Mouse (Mus musculus) hindbrain, postnatal 0 days (tissue): ENCODE data around the gene Tmem178. TPM values are rescaled to one million over a fixed set of nuclear protein-coding genes. Genes with fewer than 3 reads are reported as not detected.

Experiments used
- ATAC-seq: fragments of 200-750 bp; cut with Nextera tagmentation; 2 replicates; pipeline ENCODE4 v1.8.0; 2017; ENCODE audit warnings: mild to moderate bottlenecking, moderate TSS enrichment, moderate library complexity
- DNase-seq: peaks from one replicate; pipeline ENCODE4 v3.0.0-alpha.2; 2015; ENCODE audit warnings: low spot score
- H3K27ac ChIP-seq: fragments of 300-500 bp; sonication (generic); 2 replicates; pipeline ENCODE4 v1.5.1; 2014; ENCODE audit warnings: mild to moderate bottlenecking
- H3K27me3 ChIP-seq: fragments of 300-500 bp; sonication (generic); 2 replicates; pipeline ENCODE4 v1.6.1; 2014; ENCODE audit warnings: low read length, mixed read lengths; ENCODE audit not compliant: insufficient read depth
- H3K36me3 ChIP-seq: fragments of 300-500 bp; sonication (generic); 2 replicates; pipeline ENCODE4 v1.6.1; 2014; ENCODE audit warnings: low read length, mixed read lengths; ENCODE audit not compliant: insufficient read depth
- H3K4me1 ChIP-seq: fragments of 300-500 bp; sonication (generic); 2 replicates; pipeline ENCODE4 v1.6.1; 2014; ENCODE audit warnings: antibody characterized with exemption, low read length, mixed read lengths; ENCODE audit not compliant: insufficient read depth
- H3K4me2 ChIP-seq: fragments of 300-500 bp; sonication (generic); 2 replicates; pipeline ENCODE4 v1.6.1; 2014; ENCODE audit warnings: low read depth, mild to moderate bottlenecking, low read length, moderate library complexity, mixed read lengths
- H3K4me3 ChIP-seq: fragments of 300-500 bp; sonication (generic); 2 replicates; pipeline ENCODE4 v1.5.1; 2014; ENCODE audit warnings: low read length
- H3K9ac ChIP-seq: fragments of 300-500 bp; sonication (generic); replicated peaks from 2 replicates; pipeline ENCODE4 v1.6.1; 2014; ENCODE audit warnings: mild to moderate bottlenecking, low read length, moderate library complexity, mixed read lengths
- H3K9me3 ChIP-seq: fragments of 300-500 bp; sonication (generic); 2 replicates; pipeline ENCODE4 v1.6.1; 2016; ENCODE audit warnings: low read length, mixed read lengths
- CTCF ChIP-seq: IDR thresholded peaks from 2 replicates; pipeline ENCODE4 v1.5.1; 2016; ENCODE audit warnings: antibody characterized with exemption, control low read depth, low read depth
- WGBS: fragments of 180-500 bp; shearing (Covaris S2); extraction: QIAGEN DNeasy Blood & Tissue Kit; methylation state at CpG from one replicate; pipeline ENCODE4 v1.1.7; 2014; 5-methylcytosine and 5-hydroxymethylcytosine counted together
- polyA plus RNA-seq: library from polyadenylated mRNA; unstranded; fragments of >200 nt; fragmentation: Nextera tagmentation; extraction: Ambion mirVana; gene quantifications from 2 replicates; pipeline ENCODE4 v1.2.1, GENCODE M21; 2015
- total RNA-seq: library from RNA; depleted of rRNA; stranded (reverse); fragments of >200 nt; gene quantifications from 2 replicates; pipeline ENCODE4 v1.2.3, GENCODE M21; 2014

Tmem178 gene
- total and polyA plus RNA-seq, 2 experiments from 2014 or later: 36.9 to 49.9 TPM

GRCm38 (mm10) chr17:80969643-80970619, 25.5 kb downstream of the Tmem178 start:
- H3K4me3 ChIP-seq: no peak overlapping the region
- H3K36me3 ChIP-seq: no peaks in the 10 kb centered on the region
- peak; percentile 27 for TF ChIP-seq CTCF
- no peak overlapping the region for H3K9ac ChIP-seq
- peak overlapping the region; percentile 60; the same call in 1 of the 2 replicates for H3K27ac ChIP-seq
- peaks cover 18% of the 10 kb centered on the region for H3K4me1 ChIP-seq
- DNase-seq (peak; percentile 81), ATAC-seq (peak; percentile 87)
- peak overlapping the region; percentile 30 for H3K4me2 ChIP-seq
- H3K9me3 ChIP-seq: no peaks in the 10 kb centered on the region
- no peaks in the 10 kb centered on the region for H3K27me3 ChIP-seq
- WGBS: 33% methylated on average over 18 of the region's 18 CpGs

GRCm38 (mm10) chr17:80970716-80971115, 26.3 kb downstream of the Tmem178 start:
- H3K27ac ChIP-seq: peak overlapping the region; percentile 60; the same call in 1 of the 2 replicates
- H3K4me2 ChIP-seq: no peak overlapping the region
- no peak for TF ChIP-seq CTCF
- H3K9me3 ChIP-seq: no peaks in the 10 kb centered on the region
- H3K36me3 ChIP-seq: no peaks in the 10 kb centered on the region
- no peak overlapping the region for H3K9ac ChIP-seq
- H3K4me1 ChIP-seq: peaks cover 18% of the 10 kb centered on the region
- H3K27me3 ChIP-seq: no peaks in the 10 kb centered on the region
- H3K4me3 ChIP-seq: no peak overlapping the region
- ATAC-seq (no peak), DNase-seq (no peak)
- WGBS: 57% methylated on average over 10 of the region's 10 CpGs

- no peak for TF ChIP-seq CTCF
- H3K9me3 ChIP-seq: no peaks in the 10 kb centered on the region
- H3K9ac ChIP-seq: no peak overlapping the region
- no peak overlapping the region for H3K27ac ChIP-seq
- 80% methylated on average over 7 of the region's 7 CpGs for WGBS
- peaks cover 15% of the 10 kb centered on the region for H3K4me1 ChIP-seq
- H3K4me2 ChIP-seq: no peak overlapping the region
- H3K4me3 ChIP-seq: no peak overlapping the region
- H3K36me3 ChIP-seq: no peaks in the 10 kb centered on the region
- ATAC-seq (no peak), DNase-seq (no peak)
- H3K27me3 ChIP-seq: no peaks in the 10 kb centered on the region
These were observed 28.5 kb downstream of the Tmem178 start for GRCm38 (mm10) chr17:80972891-80973290.

GRCm38 (mm10) chr17:80977245-80977644, 32.8 kb downstream of the Tmem178 start:
- no peaks in the 10 kb centered on the region for H3K4me1 ChIP-seq
- H3K9me3 ChIP-seq: no peaks in the 10 kb centered on the region
- H3K27ac ChIP-seq: no peak overlapping the region
- no peak for ATAC-seq
- no peak for DNase-seq
- no peaks in the 10 kb centered on the region for H3K27me3 ChIP-seq
- TF ChIP-seq CTCF: no peak
- no peak overlapping the region for H3K4me2 ChIP-seq
- WGBS: 80% methylated on average over 5 of the region's 5 CpGs
- H3K36me3 ChIP-seq: no peaks in the 10 kb centered on the region
- no peak overlapping the region for H3K9ac ChIP-seq
- no peak overlapping the region for H3K4me3 ChIP-seq

GRCm38 (mm10) chr17:80980096-80980495, 35.7 kb downstream of the Tmem178 start:
- Histone ChIP-seq H3K9ac (no peak overlapping the region), H3K4me3 (no peak overlapping the region), H3K27ac (no peak overlapping the region), H3K4me2 (no peak overlapping the region), H3K9me3 (no peaks in the 10 kb centered on the region), H3K36me3 (no peaks in the 10 kb centered on the region), H3K27me3 (no peaks in the 10 kb centered on the region), H3K4me1 (no peaks in the 10 kb centered on the region)
- no peak for TF ChIP-seq CTCF
- DNase-seq (no peak), ATAC-seq (no peak)
- 90% methylated on average over 10 of the region's 10 CpGs for WGBS

- peak; percentile 60 for DNase-seq
- Histone ChIP-seq H3K4me3 (no peak overlapping the region), H3K27ac (peak overlapping the region; percentile 78), H3K9me3 (no peaks in the 10 kb centered on the region), H3K4me1 (no peaks in the 10 kb centered on the region), H3K36me3 (no peaks in the 10 kb centered on the region), H3K4me2 (0 out of 2 replicates have a peak overlapping the region, but pooled peaks have one; percentile 5), H3K27me3 (no peaks in the 10 kb centered on the region), H3K9ac (no peak overlapping the region)
- no peak for TF ChIP-seq CTCF
- ATAC-seq: peak; percentile 63
- 44% methylated on average over 12 of the region's 12 CpGs for WGBS
These were observed 37.4 kb downstream of the Tmem178 start for GRCm38 (mm10) chr17:80981721-80982411.
